Mouse (Mus musculus) regulatory T cell (primary cell): ENCODE results near the gene Ino80d.

Source experiments
- in situ Hi-C: fragments of 300-600 bp; cut with MboI, MseI; formaldehyde crosslinking; loops from one replicate; pipeline ENCODE4 v1.15.1; 2025; ENCODE audit warnings: high pct_unique_total_duplicates

The Ino80d gene

DNA sequence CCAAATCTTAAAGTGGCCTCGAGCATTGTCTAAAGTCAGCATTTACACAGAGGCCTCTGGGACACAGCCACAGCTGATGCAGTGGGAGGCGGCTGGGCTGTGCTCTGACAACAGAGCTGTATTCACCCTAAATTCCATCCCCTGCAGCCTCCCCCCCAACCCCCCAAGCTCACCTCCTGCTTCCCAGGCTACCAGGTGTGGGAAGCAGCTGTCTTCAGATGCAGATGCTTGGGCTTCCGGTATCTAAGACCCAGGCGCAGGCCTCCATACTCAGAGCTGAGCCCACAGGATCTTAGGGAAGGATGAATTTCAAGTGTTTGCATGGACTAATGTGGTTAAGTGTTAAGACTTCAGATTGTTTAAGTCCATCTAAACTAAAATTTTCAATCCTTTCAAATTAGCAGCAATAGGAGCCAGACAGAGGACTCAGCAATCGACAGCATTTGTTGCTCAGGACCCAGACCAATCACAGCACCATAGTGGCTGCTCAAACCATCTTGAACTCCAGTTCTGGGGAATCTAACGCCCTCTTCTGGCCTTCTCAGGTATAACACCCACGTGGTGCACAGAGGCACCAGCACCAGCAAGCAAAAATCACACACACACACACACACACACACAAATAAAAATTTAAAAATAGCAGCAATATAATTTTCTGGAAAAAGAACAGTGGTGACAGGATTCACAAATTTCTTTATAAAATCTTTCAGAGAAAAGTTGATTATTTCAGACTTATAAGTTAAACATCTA lies 3.8 kb downstream of the Ino80d start:
- in situ Hi-C loops = loop anchor here (5.0 kb wide), 1 partner anchor 72 kb away; no protein-coding TSS in a partner anchor

DNA sequence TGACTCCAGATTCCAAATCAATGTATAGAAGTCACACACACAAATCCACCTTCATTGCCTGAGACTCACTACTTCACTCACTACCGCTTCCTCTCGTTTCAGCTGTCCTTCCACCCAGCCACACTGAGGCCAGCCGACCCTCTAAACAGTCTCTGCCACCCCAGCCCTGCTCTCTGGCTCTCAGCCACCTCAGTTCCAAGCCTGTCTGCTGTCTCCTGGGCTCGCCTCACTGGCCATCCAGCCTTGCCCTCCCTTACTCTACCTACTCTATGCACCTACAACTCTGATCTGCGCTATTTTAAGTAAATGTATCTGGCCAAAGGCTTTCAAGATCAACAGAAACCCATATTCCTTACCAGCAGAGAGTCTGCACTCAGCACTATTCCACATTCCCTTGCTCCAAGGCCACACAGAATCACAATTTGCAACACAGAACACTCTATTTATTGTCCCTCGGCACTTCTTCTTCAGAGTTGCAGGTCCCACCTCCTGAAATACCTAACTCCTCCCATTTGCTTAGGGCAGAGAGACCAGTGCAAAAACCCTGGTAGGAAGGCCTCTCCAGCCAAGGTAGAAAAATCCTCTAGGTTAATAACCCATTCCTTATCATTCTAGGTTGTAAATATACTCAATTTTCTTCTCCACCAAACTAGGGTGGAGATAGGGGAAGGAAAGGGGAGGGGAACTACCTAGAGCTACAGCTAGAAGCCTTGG lies 6.7 kb downstream of the Ino80d start:
- in situ Hi-C loops = no loop called here

DNA sequence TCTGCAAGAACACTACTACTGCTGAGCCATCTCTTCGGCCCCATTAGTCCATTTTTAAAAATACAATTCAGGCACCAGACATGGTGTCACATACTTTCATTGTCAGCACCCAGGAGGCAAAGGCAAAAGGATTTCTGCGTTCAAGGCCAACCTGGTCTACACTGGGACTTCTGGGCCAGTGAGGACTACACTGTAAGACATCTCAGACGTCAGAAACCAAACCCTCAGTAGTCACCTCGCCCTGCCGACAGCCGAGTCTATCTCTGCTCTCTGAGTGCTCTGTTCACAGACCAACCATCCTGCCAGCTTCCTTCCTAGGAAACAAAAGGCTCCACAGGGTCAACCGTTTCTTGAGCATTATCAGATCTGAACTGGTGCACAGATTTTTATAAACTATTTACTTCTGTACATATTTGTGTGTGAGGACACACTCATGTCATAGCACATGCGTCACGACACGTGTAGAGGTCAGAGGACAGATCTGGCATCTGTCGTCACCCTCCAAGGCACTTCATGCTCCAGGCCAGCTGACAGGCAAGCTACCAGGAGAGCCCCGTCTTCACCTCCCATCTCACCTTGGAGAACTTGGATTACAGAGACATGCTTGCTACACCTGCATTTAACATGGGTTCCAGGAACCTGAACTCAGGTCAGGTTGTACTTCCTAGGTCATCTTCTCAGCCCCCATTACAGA lies 11.6 kb downstream of the Ino80d start:
- in situ Hi-C loops = no loop called here

DNA sequence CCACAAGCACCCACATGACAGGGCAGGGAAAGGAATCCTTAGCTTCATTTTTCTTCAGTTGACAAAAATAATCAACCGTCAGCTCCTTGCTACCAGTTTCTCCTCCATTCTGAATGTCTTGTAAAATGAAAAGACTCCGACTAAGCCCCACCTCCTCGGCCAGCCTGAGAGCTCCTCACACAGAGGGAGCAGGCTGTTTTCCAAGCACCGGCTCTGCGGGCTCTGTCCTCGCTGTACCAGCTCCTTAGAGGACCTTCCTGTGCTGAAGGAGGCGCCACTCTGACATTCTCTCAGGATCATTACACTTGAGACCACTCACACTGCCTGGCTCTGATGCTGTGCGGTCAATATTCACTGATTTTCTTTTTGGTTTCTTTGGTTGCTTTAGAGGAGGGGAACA lies 14.3 kb downstream of the Ino80d start:
- in situ Hi-C loops = no loop called here

DNA sequence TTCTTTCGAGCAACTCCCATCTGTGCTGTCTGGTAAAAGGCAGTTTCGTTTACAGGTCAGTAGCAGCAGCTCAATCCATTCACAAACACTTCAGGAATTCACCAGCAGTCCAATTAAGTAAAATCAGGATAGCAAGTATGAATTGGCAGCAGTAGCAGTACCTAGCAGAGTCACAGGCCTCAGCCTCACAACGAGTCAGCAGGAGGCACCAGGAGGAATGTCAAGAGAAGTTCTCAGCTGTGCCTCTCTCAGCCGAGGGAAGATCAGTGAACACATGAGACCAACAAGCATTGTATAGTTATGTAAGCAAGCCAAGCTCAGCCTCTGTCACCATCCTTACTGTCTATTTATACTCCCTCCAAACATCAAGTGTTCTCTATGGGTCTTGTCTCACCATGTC lies 15.6 kb downstream of the Ino80d start:
- in situ Hi-C loops = loop anchor here (5.0 kb wide), 1 partner anchor 42 kb away; no protein-coding TSS in a partner anchor

DNA sequence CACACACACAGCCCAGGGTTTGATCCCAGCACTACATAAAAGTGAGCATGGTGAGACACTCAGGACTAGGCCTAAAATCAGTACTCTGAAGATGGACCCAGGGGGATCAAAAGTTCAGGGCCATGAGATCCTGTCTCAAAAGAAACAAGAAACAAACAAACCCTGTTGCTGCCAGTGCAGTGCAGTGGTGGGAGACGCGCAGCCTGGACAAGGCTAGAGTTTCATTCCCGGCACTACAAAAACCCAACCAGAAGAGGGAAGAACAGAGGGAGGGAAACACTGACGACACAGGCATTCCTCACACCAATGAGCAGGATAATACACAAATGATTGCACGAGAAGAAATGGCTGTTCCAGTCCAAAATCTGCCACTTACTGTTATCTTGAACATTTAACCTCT lies 18.4 kb downstream of the Ino80d start:
- in situ Hi-C loops = loop anchor here (5.0 kb wide), 1 partner anchor 39 kb away; no protein-coding TSS in a partner anchor

DNA sequence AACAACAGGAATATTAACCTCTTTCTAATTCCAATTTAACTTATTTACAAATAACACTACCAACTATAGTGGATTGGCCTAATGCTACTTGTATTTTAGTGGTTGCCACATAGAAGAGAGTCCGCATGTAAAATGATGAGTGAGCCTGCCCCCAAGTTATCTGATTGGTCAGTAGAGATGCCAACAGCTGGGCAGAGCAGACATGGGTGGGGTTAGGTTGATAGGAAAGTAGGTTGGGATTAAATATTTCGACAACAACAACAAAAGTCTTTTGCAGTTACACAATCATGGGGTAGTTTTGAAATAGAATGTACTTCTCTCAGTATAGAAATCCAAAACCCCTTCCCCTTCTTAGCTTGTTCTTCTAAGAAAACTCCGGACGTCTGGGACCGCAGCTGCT lies 24.7 kb downstream of the Ino80d start:
- in situ Hi-C loops = no loop called here

DNA sequence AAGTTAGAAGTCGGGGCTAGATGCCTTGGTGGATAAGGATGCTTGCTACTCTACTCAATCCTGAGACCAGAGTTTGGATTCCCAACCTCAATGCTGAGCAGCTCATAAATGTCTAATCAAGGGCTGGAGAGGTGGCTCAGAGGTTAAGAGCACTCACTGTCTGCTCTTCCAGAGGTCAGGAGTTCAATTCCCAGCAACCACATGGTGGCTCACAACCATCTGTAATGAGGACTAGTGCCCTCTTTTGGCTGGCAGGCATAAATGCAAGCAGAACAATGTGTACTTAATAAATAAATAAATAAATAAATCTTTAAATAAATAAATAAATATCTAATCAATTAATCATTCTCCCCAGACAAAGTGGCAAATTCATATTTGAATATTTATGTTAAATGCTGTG lies 25.9 kb downstream of the Ino80d start:
- in situ Hi-C loops = no loop called here

DNA sequence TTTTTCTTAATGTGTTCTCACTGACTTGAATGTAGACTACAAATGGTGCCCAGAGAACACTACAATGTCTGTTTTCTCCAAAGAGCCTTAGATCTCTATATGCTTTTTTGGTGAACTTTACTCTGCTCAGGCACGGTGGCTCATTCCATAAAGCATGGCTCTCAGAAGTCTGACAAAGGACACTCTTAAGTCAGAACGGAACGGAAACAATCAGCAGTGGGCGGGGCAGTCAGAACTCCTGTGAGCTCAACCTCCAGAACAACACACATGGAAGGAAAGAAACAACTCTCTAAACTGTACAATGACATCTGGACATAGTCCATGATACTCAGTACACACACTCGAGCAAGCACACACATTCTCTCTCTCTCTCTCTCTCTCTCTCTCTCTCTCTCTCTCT lies 34.2 kb downstream of the Ino80d start:
- in situ Hi-C loops = no loop called here

DNA sequence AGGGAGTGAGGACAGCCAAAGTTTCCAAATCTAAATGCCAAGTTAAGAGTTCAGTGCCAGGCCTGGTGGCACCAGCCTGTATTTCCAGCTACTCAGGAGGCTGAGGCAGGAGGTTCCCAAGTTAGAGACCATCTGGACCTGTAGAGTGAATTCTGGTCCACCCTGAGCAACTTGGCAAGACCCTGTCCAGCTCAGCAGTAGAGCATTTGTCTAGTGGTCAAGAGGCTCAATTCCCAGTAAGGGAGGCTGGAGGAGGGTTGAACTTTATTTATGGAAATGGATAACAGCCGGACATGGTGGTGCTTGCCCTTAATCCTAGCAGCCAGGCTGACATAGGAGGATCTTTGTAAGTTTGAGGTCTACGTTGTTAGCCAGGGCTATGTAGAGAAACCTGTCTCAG lies 38.1 kb downstream of the Ino80d start:
- in situ Hi-C loops = no loop called here

DNA sequence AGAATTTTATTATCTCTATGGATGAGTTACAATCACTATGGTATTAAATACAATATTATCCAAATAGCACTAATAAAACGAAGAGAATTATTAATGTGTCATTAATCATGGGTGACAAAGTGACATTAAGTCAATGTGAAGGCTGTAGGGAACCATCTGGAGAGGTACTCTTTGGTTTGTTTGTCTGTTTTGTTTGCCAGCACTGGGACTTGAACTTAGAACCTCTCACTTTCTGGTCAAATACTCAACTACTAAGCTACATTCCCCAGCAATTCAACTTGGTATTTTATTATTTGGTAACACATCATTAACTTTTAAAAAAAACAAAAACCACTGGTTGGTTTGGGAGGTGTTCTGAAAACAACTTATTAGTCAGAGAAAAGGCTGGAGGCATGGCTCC lies 43.1 kb downstream of the Ino80d start:
- in situ Hi-C loops = no loop called here

DNA sequence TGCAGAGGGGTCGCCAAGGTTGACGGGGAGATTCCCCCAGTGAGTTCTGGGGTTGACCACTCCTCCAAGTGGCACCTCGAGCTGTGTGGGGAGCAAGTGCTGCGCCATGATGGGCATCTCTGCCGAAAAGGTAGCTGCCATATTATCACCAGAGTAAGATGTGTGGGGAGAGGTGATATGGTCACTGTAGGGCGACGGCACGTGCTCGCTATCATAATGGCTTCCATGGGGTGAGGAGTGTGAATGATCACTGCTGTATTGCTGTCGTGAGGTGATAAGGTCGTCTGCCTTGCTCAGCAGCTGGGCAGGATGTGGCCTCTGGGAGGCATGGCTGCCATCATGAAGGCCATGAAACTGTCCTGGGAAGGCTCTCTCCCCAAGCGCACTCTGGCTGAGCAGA lies 56.1 kb downstream of the Ino80d start:
- in situ Hi-C loops = loop anchor here (5.0 kb wide), 1 partner anchor 39 kb away; no protein-coding TSS in a partner anchor

DNA sequence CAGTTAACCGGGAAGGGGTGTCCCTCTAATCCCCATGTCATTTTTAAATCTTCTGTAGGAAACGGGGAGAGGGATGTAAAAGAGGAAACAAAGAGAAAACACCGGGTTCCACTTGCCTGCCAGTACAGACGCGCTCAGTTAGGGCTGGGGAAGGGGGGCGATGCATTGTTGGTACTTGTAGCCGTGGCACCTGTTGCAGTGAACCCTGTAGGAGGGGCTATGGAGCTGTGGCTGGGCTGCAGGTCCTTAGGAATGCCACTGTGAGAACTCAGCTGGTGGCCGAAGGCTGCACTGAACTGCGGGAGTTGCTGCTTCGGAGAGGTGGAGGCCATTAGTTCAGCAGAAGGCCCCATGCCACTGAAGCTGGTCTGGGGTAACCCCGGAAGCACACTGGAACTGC lies 56.6 kb downstream of the Ino80d start:
- in situ Hi-C loops = loop anchor here (5.0 kb wide), 1 partner anchor 39 kb away; no protein-coding TSS in a partner anchor

DNA sequence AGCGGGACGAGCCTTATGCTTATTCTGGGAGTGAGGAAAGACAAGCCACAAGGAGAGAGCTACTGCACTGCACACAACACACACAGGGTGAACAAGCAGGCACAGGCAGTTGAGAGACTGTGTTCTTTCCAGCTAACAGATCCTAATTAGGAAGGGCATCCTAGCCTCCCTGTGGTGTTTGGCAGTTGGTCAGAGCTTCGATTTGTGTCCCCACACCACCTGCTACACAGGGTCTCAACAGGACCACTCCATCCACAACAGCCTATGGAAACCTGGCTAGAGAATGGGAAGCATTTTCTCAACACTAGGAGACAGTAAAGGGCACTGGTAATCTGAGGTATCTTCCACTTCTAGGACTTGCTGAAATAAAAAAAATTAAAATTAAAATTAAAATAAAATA lies 57.1 kb downstream of the Ino80d start:
- in situ Hi-C loops = loop anchor here (5.0 kb wide), 1 partner anchor 40 kb away; no protein-coding TSS in a partner anchor

DNA sequence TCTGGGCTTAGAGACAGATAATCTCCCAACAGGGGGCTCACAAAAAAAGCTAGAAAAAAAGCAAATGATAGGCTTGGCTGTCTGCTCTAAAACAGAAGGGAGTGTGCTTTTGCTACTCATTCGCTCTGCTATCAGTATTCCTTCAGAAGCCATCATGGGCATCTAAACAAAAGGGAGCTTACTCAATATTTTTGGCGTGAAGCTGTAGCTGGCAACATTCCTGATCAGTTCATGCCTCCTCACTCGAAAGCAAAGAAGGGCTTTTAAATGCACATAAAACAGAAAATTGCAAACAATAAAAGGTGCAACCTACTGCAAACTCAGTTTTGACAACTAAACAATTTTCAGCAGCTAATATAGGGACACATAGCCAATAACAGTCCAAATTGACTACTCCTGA lies 59.1 kb downstream of the Ino80d start:
- in situ Hi-C loops = loop anchor here (5.0 kb wide), 1 partner anchor 42 kb away; no protein-coding TSS in a partner anchor

DNA sequence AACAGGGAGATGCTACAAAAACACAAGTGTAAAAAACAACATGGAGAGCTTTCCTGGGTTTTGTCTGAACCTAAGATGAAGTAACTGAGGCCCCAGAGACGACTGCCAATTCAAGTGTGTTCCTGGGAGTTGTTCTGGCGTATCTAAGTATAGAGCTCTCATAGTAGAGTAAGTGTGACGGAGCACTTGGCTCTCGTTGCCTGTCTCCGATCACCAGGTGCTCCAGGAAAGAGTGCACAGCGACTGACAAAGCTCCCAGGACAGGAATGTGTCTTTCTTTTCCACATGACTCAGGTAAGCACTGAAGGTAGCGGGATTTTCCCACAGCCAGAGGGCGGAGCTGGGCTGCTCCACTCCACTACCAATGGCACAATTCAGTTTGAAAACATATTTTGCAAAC lies 63.6 kb downstream of the Ino80d start:
- in situ Hi-C loops = no loop called here

DNA sequence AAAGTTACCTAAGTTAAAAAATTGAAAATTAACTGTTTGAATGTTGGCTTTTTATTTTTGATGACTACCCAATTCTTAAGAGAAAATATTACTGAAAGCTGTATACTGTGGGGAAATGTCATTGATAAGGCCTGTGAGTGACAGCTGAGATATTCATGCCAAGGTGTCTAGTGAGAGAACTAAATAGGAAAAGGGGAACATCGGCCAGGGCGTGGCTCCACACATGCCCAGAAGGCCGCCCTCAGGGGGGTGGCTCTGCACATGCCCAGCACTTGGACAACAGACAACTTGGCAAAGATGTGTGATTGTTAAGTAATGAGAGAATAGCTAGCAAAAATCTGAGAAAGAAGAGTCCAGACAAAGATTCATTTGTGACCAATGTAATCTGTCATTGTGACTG lies 64.5 kb downstream of the Ino80d start:
- in situ Hi-C loops = no loop called here

DNA sequence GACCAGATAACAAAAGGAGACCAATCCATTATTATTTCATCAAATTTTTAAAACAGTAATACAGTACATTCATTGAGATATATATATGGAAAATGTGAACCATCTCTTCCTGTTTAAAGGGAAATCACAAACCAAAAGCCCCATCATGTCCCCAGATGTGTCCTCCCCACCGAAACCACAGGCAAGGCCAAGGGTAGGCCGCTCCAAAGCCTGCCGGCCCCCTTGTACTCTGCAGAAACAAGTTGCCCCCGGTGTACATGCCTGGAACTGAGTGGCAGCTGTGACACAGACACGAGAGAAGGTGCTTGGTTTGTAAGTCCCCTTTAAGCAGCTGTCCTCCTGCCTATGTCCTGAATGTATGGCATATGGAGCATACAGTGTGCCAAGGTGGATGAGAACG lies 66.5 kb downstream of the Ino80d start:
- in situ Hi-C loops = no loop called here

DNA sequence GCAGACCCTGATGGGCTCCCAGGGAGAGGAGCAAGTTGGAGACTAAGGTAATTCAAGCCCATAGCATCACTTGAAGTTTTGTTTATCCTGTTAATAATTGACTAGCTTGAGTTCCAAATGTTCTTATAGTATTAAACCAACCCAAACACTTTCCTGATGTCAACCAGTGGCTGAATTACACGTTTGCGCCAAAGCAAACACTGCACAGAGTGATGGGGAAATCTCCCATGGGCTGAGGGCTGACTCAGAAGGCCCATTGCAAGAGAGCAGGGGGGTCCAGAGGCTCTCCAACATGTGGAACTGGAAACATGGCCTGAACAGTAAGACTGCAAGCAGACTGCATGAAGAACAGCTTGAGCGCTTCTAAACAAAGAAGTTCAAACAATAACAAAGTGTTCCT lies 81.5 kb downstream of the Ino80d start:
- in situ Hi-C loops = no loop called here

DNA sequence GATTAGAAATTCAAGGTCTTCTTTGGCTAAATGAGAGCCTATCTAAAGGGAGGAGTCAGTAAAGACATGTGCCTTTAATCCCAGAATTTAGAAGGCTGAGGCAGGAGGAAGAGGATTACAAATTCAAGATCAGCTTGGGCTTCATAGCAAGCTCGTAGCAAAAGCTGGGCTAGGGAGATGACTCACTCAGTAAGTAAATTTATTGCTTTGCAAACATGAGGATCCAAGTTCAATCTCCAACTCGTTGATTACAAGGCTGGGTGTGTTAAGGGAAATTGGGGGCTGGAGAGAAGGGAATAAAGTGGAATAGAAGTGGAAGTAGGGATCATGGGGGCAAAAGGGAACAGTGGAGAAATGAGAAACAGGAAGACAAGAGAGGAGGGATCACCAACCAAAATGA lies 94.6 kb downstream of the Ino80d start:
- in situ Hi-C loops = no loop called here

DNA sequence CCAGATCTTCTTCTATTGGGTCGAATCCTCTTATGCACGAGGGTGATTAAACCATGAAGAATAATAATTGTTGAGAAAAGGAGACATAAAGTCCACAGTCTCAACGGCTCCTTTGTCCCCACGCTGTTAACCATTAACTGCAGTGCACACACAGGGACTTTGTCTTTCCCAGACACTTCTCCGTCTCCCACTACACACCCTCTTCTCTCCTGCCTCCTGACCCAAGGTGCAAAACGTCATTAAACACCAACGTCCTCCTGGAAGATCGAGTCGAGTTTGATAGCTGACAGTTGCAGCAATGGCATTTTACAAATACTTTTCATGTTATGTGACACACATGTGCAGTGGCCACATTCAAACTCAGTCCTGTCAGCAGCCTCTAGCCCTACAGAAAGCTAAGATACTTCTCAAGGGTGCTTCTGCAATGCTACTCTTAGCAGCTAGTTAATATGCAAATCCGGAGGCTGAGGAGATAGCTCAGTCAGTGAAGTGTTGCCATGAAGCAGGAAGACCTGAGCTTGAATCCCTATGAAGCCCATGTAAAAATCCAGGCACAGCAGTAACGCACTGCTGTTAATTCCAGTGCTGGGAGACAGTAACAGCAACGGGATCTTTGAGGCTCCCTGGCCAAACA lies 109.3 kb downstream of the Ino80d start:
- in situ Hi-C loops = no loop called here

DNA sequence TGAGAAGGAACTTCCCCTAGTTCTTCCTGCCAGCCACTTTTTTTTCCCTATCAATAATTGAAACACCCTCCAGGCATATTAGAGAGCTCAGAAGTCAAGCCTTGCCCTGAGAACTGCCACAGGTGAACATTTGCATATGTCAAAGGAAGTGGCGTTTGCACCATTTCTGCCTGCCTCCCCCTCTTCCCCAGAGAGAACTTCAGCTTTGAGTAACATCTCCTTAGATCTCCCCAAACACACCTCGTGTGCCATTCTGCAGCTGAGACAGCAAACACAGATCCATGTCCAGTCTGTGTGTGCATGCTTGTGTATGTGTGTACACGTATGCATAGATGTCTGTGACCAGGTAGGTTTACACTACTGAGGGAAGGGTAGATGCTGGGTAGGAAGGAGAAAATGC lies 112.6 kb downstream of the Ino80d start:
- in situ Hi-C loops = no loop called here
